ENCODE assay signal across 15 mouse cellular contexts in genomic region chr7:131722783-131723575, GRCm38 (mm10).
DNase-seq lines count a peak whose midpoint lies in the region; ATAC-seq and TF ChIP-seq lines count a peak whose summit lies in the region.
"Had no signal": no experiment of that assay in that cellular context is flagged by ENCODE, and none has a peak within 500 bp of the region (broad histone marks: within the 10 kb centered on the region; RNA-seq: fewer than 3 reads in every experiment).

No protein-coding gene starts in this region.

- peaks cover 12% of the 10 kb centered on the region for H3K4me1 ChIP-seq in forebrain, embryonic 14.5 days (ENCODE audit: control insufficient read depth, insufficient read depth, low read length)
- H3K4me1 ChIP-seq in hindbrain, postnatal 0 days (ENCODE audit: insufficient read depth, low read length), result no peaks in the 10 kb centered on the region
- H3K4me1 ChIP-seq in midbrain, embryonic 16.5 days (ENCODE audit: control insufficient read depth, insufficient read depth, low read length), result peaks cover 12% of the 10 kb centered on the region
- H3K4me1 ChIP-seq in kidney, embryonic 16.5 days (ENCODE audit: insufficient read depth, low read length), result no peaks in the 10 kb centered on the region
- H3K4me1 ChIP-seq: heart, embryonic 15.5 days had no signal

- TF ChIP-seq POLR2A in brain, embryonic 14.5 days (IDR thresholded peaks at IDR 0.05; ENCODE audit: borderline replicate concordance, extremely low read depth, insufficient read depth, insufficient read length, poor library complexity, severe bottlenecking), result no peak

- H3K4me2 ChIP-seq in forebrain, embryonic 14.5 days (ENCODE audit: low read length), result peak overlapping the region; percentile 4; the same call in 1 of the 2 replicates
- H3K4me2 ChIP-seq in hindbrain, postnatal 0 days (ENCODE audit: low read depth, low read length), result peak overlapping the region; percentile 18; the same call in 1 of the 2 replicates
- peak overlapping the region; percentile 42 for H3K4me2 ChIP-seq in midbrain, embryonic 16.5 days (ENCODE audit: low read length)
- H3K4me2 ChIP-seq in kidney, embryonic 16.5 days (replicated peaks; ENCODE audit: low read depth, low read length), result no peak overlapping the region
- H3K4me2 ChIP-seq: heart, embryonic 15.5 days had no signal

- no peak overlapping the region for H3K4me3 ChIP-seq in forebrain, embryonic 14.5 days (ENCODE audit: low read depth, low read length)
- H3K4me3 ChIP-seq in hindbrain, postnatal 0 days (ENCODE audit: low read length), result no peak overlapping the region
- no peak overlapping the region for H3K4me3 ChIP-seq in midbrain, embryonic 16.5 days (ENCODE audit: low read depth, low read length)
- no peak overlapping the region for H3K4me3 ChIP-seq in kidney, embryonic 16.5 days (ENCODE audit: low read length)
- H3K4me3 ChIP-seq: erythroblast, embryonic 14.5 days; heart, embryonic 15.5 days had no signal

- H3K9ac ChIP-seq in forebrain, embryonic 14.5 days (ENCODE audit: low read length), result no peak overlapping the region
- no peak overlapping the region; the same call in 1 of the 2 replicates for H3K9ac ChIP-seq in hindbrain, postnatal 0 days (replicated peaks; ENCODE audit: low read length)
- H3K9ac ChIP-seq in midbrain, embryonic 16.5 days (ENCODE audit: low read depth, low read length), result peak overlapping the region; percentile 43; the same call in 1 of the 2 replicates
- no peak overlapping the region for H3K9ac ChIP-seq in kidney, embryonic 16.5 days (replicated peaks; ENCODE audit: low read length)
- H3K9ac ChIP-seq: heart, embryonic 15.5 days had no signal

- H3K27me3 ChIP-seq in forebrain, embryonic 14.5 days (replicated peaks; ENCODE audit: control insufficient read depth, insufficient read depth, low read length), result peaks cover 73% of the 10 kb centered on the region
- H3K27me3 ChIP-seq in hindbrain, postnatal 0 days (ENCODE audit: insufficient read depth, low read length), result no peaks in the 10 kb centered on the region
- H3K27me3 ChIP-seq in midbrain, embryonic 16.5 days (ENCODE audit: control insufficient read depth, insufficient read depth, low read depth, low read length), result peaks cover 4% of the 10 kb centered on the region; the same call in 1 of the 2 replicates
- peaks cover 14% of the 10 kb centered on the region; the same call in 1 of the 2 replicates for H3K27me3 ChIP-seq in kidney, embryonic 16.5 days (ENCODE audit: insufficient read depth, low read length)

- H3K27ac ChIP-seq in forebrain, embryonic 14.5 days (ENCODE audit: low read depth, low read length), result no peak overlapping the region
- no peak overlapping the region for H3K27ac ChIP-seq in hindbrain, postnatal 0 days
- no peak overlapping the region for H3K27ac ChIP-seq in midbrain, embryonic 16.5 days (ENCODE audit: low read length)
- H3K27ac ChIP-seq in kidney, embryonic 16.5 days (ENCODE audit: low read length), result no peak overlapping the region
- H3K27ac ChIP-seq: heart, embryonic 15.5 days had no signal

- no peak for TF ChIP-seq CTCF in brain, embryonic 14.5 days (IDR thresholded peaks at IDR 0.05; ENCODE audit: borderline replicate concordance, extremely low read depth, insufficient read depth, insufficient read length)
- TF ChIP-seq CTCF in hindbrain, postnatal 0 days (IDR thresholded peaks at IDR 0.05; ENCODE audit: low read depth), result no peak

- WGBS in forebrain, embryonic 14.5 days, result 1% methylated on average over 9 of the region's 9 CpGs
- 15% methylated on average over 9 of the region's 9 CpGs for WGBS in hindbrain, postnatal 0 days
- WGBS in midbrain, embryonic 16.5 days, result 5% methylated on average over 9 of the region's 9 CpGs
- 23% methylated on average over 9 of the region's 9 CpGs for WGBS in kidney, embryonic 16.5 days

- peak; percentile 92 for DNase-seq in brain, embryonic 14.5 days (ENCODE audit: low read depth)
- peak; percentile 81 for DNase-seq in forebrain, embryonic 14.5 days (ENCODE audit: low spot score)
- peak; percentile 13 for DNase-seq in hindbrain, postnatal 0 days (ENCODE audit: low spot score)
- DNase-seq in left cerebral cortex, adult 18-20 months (ENCODE audit: low spot score in 2 of 2), result no peak
- DNase-seq in cerebellum, adult 11-12 months, result no peak
- DNase-seq in spleen, postnatal 10 days (ENCODE audit: low spot score in 2 of 2), result no peak
- DNase-seq: cerebellum, postnatal 10 days; gastrocnemius, postnatal 36 days; layer of hippocampus, postnatal 36 days; liver had no signal

- no peaks in the 10 kb centered on the region for H3K9me3 ChIP-seq in forebrain, embryonic 14.5 days (replicated peaks; ENCODE audit: control insufficient read depth, low read length)
- no peaks in the 10 kb centered on the region for H3K9me3 ChIP-seq in hindbrain, postnatal 0 days (ENCODE audit: low read length)
- H3K9me3 ChIP-seq in midbrain, embryonic 16.5 days (replicated peaks; ENCODE audit: control insufficient read depth, low read length, poor library complexity, severe bottlenecking), result no peaks in the 10 kb centered on the region
- H3K9me3 ChIP-seq in kidney, embryonic 16.5 days (ENCODE audit: low read length), result no peaks in the 10 kb centered on the region
- H3K9me3 ChIP-seq: heart, embryonic 15.5 days had no signal

- no peaks in the 10 kb centered on the region for H3K36me3 ChIP-seq in forebrain, embryonic 14.5 days (ENCODE audit: control insufficient read depth, insufficient read depth, low read length)
- H3K36me3 ChIP-seq in hindbrain, postnatal 0 days (ENCODE audit: insufficient read depth, low read length), result no peaks in the 10 kb centered on the region
- H3K36me3 ChIP-seq in midbrain, embryonic 16.5 days (ENCODE audit: control insufficient read depth, insufficient read depth, low read length), result no peaks in the 10 kb centered on the region
- H3K36me3 ChIP-seq in kidney, embryonic 16.5 days (ENCODE audit: insufficient read depth, low read length), result no peaks in the 10 kb centered on the region
- H3K36me3 ChIP-seq: heart, embryonic 15.5 days had no signal

- peak; percentile 75 for ATAC-seq in forebrain, embryonic 14.5 days
- ATAC-seq in hindbrain, postnatal 0 days, result no peak
- no peak for ATAC-seq in midbrain, embryonic 16.5 days
- ATAC-seq in kidney, embryonic 16.5 days (ENCODE audit: low FRiP score, low TSS enrichment), result no peak
- ATAC-seq: activated CD4-positive, CD25-positive, alpha-beta regulatory T cell, adult 4 months had no signal

Comparison
In these comparisons a context has a peak if more than half of its experiments do, and no peak if none do; other contexts are left out.
1. DNase-seq: peak in brain, embryonic 14.5 days (single experiment), forebrain, embryonic 14.5 days (single experiment) and hindbrain, postnatal 0 days (single experiment); none in left cerebral cortex, adult 18-20 months (0 of 2), cerebellum, adult 11-12 months (single experiment) and spleen, postnatal 10 days (0 of 2).